Mouse (Mus musculus): Measurements from ENCODE around the gene Ror2.

DNA sequence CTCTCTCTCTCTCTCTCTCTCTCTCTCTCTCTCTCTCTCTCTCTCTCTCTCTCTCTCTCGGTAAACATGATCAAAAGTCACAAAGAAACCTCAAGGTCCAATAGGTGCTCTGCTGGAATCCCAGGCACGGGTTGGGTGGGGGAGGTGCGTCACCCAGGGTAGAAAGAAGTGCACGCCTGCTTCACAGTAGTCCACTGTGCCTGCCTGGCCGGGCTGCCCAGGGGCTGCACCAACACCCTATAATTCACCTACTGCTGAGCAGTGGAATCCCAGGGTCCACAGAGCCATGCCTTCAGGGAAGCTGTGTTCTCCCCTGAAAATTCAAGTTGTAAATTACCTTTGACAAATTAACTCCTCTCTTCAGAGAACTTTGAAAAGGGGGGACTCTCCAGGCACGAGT lies 58.9 kb downstream of the Ror2 start:
- TF ChIP-seq POLR2A (IDR thresholded peaks at IDR 0.05; ENCODE audit: low read depth, low read length): no peak
- no peak for TF ChIP-seq CTCF (IDR thresholded peaks at IDR 0.05; ENCODE audit: extremely low read depth, insufficient read length, insufficient replicate concordance, low read depth, low read length)

Data from small intestine, adult 2 months (tissue).